Mouse (Mus musculus): ENCODE results near the gene Rab24. TPM values are rescaled to one million over a fixed set of nuclear protein-coding genes. Genes with fewer than 3 reads are reported as not detected.

Gene Rab24
- polyA plus RNA-seq, 1 experiment, result 132 TPM

DNA sequence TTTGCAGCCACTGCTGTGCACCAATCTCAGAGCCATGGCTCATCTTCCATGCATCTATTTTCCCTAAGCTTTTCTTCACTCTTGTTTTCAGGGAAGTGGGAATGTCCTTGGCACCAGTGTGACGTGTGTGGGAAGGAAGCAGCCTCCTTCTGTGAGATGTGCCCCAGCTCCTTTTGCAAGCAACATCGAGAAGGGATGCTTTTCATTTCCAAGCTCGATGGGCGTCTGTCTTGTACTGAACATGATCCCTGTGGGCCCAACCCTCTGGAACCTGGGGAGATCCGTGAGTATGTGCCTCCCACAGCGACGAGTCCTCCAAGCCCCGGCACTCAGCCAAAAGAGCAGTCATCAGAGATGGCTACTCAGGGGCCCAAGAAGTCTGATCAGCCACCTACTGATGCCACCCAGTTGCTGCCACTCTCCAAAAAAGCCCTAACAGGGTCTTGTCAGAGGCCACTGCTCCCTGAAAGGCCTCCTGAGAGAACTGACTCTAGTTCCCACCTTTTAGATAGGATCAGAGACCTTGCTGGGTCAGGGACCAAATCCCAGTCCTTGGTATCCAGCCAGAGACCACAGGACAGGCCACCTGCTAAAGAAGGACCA lies 9.6 kb downstream of the Rab24 start:
- no peak for TF ChIP-seq GATA1 (IDR thresholded peaks at IDR 0.05; ENCODE audit: low read length)

DNA sequence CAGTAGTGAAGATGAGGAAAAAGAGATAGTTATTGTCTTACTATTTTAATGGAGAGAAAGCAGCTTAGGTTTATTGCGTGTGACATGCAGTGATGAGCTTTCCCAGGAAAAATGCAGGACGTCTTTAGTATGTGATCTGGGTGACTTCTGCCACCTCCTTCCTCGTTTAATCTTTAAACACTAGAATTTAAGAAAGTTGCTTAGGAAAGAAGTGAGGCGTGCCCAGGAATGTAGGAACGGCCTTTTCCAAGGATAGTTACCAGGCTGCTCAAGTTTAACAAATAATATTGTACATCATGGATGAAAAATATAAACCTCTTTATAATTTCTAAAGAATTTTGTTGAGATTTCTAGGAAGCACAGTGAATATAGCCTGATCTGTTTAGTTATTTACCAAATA lies 20.8 kb downstream of the Rab24 start:
- TF ChIP-seq GATA1 (IDR thresholded peaks at IDR 0.05; ENCODE audit: low read length), result no peak

DNA sequence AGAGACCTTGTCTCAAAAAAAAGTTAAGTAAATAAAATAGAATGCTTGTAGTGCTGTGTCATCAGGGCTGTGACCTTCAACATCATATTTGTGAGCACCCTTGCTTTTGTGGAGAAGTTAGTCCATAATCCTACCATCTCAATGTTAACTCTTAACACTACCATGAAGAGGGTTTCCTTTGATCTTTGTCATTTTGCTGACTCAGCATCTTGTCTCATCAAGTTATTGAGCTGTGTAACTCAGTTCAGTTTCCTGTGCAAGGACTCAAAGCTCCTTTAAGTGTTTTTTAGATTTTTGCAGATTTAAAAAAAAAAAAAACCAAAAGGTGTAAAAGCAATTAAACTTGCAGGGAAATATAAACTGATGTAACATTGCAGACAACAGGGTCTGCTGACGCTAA lies 25.0 kb downstream of the Rab24 start:
- TF ChIP-seq GATA1 (IDR thresholded peaks at IDR 0.05; ENCODE audit: low read length), result no peak

DNA sequence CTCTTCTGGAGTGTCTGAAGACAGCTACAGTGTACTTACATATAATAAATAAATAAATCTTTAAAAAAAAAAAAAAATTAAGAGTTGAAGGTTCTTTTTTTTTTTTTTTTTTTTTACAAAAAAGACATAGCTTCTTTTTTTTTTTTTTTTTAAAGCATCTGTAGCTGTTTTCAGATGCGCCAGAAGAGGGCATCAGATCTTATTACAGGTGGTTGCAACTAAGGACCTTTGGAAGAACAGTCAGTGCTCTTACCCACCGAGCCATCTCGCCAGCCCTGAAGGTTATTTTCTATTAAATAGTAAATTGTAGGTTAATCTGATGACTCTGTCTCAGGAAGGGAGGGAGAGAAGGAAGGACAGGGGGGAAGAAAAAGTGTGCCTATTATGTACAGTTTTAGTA lies 32.9 kb downstream of the Rab24 start:
- TF ChIP-seq GATA1 (IDR thresholded peaks at IDR 0.05; ENCODE audit: low read length), result no peak

DNA sequence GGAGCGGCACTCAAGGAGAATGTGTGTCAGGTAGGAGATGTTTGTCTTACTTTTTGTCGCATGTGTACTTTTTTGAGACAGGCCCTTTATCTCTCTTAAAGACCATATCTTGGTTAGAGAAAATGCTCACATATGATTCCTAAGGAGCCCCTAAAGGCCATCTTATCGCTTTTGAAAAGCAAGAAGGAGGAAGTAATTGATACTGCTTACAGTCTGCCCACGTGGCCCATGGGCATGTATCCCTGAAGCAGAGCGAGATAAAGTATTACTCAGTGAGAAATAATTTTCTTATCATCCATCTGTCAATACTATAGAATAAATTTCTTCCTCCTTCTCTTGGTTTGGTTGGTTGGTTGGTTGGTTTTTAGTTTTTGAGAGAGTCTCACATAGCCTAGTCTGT lies 44.1 kb downstream of the Rab24 start:
- peak; percentile 16 for TF ChIP-seq GATA1 (IDR thresholded peaks at IDR 0.05; ENCODE audit: low read length)

DNA sequence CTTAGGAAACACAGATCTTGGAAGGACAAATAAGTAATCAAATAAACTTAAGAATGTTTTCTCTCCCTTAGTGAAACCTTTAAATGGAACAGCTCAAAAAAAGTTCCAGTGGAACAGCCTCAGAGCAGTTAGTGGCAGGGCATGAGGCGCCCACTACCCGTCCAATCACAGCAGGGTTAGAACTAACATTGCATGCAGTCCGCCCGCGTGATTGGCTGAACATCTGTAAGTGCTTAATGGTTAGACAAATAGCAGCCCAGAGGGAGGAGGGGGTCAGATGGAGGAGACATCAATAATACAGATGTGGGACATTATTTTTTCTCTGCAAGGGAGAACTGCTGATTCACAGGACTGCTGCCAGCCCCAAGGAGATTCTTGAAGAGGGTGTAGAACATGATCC lies 44.5 kb downstream of the Rab24 start:
- no peak for TF ChIP-seq GATA1 (IDR thresholded peaks at IDR 0.05; ENCODE audit: low read length)

Other genes starting within 250 kb of the Rab24 start
- gene Uimc1, start 221.6 kb downstream of the Rab24 start, polyA plus RNA-seq (2012), result 3.9 and 5.7 TPM in 2 replicates
- 8.1 and 16.8 TPM in 2 replicates for gene Zfp346, start 216.6 kb downstream of the Rab24 start, polyA plus RNA-seq (2012)
- gene Gm17617, start 188.4 kb downstream of the Rab24 start, polyA plus RNA-seq (2012), result not detected in 2 replicates
- gene Fgfr4, start 169.3 kb downstream of the Rab24 start, polyA plus RNA-seq (2012), result not detected in 2 replicates
- 13.7 and 14.1 TPM in 2 replicates for gene Nsd1, start 112.2 kb downstream of the Rab24 start, polyA plus RNA-seq (2012)
- 485 and 727 TPM in 2 replicates for gene Prelid1, start 1.4 kb downstream of the Rab24 start, polyA plus RNA-seq (2012)
- 10.1 and 10.8 TPM in 2 replicates for gene Mxd3, start 7.9 kb upstream of the Rab24 start, polyA plus RNA-seq (2012)
- 64.6 and 99.2 TPM in 2 replicates for gene Lman2, start 40.8 kb upstream of the Rab24 start, polyA plus RNA-seq (2012)
- gene Rgs14, start 47.8 kb upstream of the Rab24 start, polyA plus RNA-seq (2012), result 3.2 and 3.4 TPM in 2 replicates
- gene Slc34a1, start 76.2 kb upstream of the Rab24 start, polyA plus RNA-seq (2012), result not detected in 2 replicates
- not detected in 2 replicates for gene Pfn3, start 93.3 kb upstream of the Rab24 start, polyA plus RNA-seq (2012)
- gene F12, start 104.8 kb upstream of the Rab24 start, polyA plus RNA-seq (2012), result not detected in 2 replicates
- 82.8 and 89.1 TPM in 2 replicates for gene Grk6, start 123.1 kb upstream of the Rab24 start, polyA plus RNA-seq (2012)
- 4.6 and 6.8 TPM in 2 replicates for gene Prr7, start 142.3 kb upstream of the Rab24 start, polyA plus RNA-seq (2012)
- 0.03 TPM in 1 of 2 replicates, not detected in the other for gene Dbn1, start 166.2 kb upstream of the Rab24 start, polyA plus RNA-seq (2012)
- 65.8 and 78.9 TPM in 2 replicates for gene Pdlim7, start 191.7 kb upstream of the Rab24 start, polyA plus RNA-seq (2012)
- 1.1 and 1.3 TPM in 2 replicates for gene Dok3, start 207.3 kb upstream of the Rab24 start, polyA plus RNA-seq (2012)
- gene Ddx41, start 214.7 kb upstream of the Rab24 start, polyA plus RNA-seq (2012), result 82.6 and 88.1 TPM in 2 replicates
- gene Fam193b, start 249.2 kb upstream of the Rab24 start, polyA plus RNA-seq (2012), result 47.5 and 48.5 TPM in 2 replicates